Mouse (Mus musculus) hindbrain, postnatal 0 days (tissue): ENCODE results near the gene Chrna1. TPM values are rescaled to one million over a fixed set of nuclear protein-coding genes. Genes with fewer than 3 reads are reported as not detected.
A peak's percentile ranks its signal among the peaks of the same experiment; 100 is the strongest.

ENCODE experiments used
- ATAC-seq: fragments of 200-750 bp; cut with Nextera tagmentation; 2 replicates; pipeline ENCODE4 v1.8.0; 2017; ENCODE audit warnings: mild to moderate bottlenecking, moderate TSS enrichment, moderate library complexity
- DNase-seq: peaks from one replicate; pipeline ENCODE4 v3.0.0-alpha.2; 2015; ENCODE audit warnings: low spot score
- H3K27ac ChIP-seq: fragments of 300-500 bp; sonication (generic); 2 replicates; pipeline ENCODE4 v1.5.1; 2014; ENCODE audit warnings: mild to moderate bottlenecking
- H3K27me3 ChIP-seq: fragments of 300-500 bp; sonication (generic); 2 replicates; pipeline ENCODE4 v1.6.1; 2014; ENCODE audit warnings: low read length, mixed read lengths; ENCODE audit not compliant: insufficient read depth
- H3K36me3 ChIP-seq: fragments of 300-500 bp; sonication (generic); 2 replicates; pipeline ENCODE4 v1.6.1; 2014; ENCODE audit warnings: low read length, mixed read lengths; ENCODE audit not compliant: insufficient read depth
- H3K4me1 ChIP-seq: fragments of 300-500 bp; sonication (generic); 2 replicates; pipeline ENCODE4 v1.6.1; 2014; ENCODE audit warnings: antibody characterized with exemption, low read length, mixed read lengths; ENCODE audit not compliant: insufficient read depth
- H3K4me2 ChIP-seq: fragments of 300-500 bp; sonication (generic); 2 replicates; pipeline ENCODE4 v1.6.1; 2014; ENCODE audit warnings: low read depth, mild to moderate bottlenecking, low read length, moderate library complexity, mixed read lengths
- H3K4me3 ChIP-seq: fragments of 300-500 bp; sonication (generic); 2 replicates; pipeline ENCODE4 v1.5.1; 2014; ENCODE audit warnings: low read length
- H3K9ac ChIP-seq: fragments of 300-500 bp; sonication (generic); replicated peaks from 2 replicates; pipeline ENCODE4 v1.6.1; 2014; ENCODE audit warnings: mild to moderate bottlenecking, low read length, moderate library complexity, mixed read lengths
- H3K9me3 ChIP-seq: fragments of 300-500 bp; sonication (generic); 2 replicates; pipeline ENCODE4 v1.6.1; 2016; ENCODE audit warnings: low read length, mixed read lengths
- CTCF ChIP-seq: IDR thresholded peaks from 2 replicates; pipeline ENCODE4 v1.5.1; 2016; ENCODE audit warnings: antibody characterized with exemption, control low read depth, low read depth
- whole genome bisulfite sequencing: fragments of 180-500 bp; shearing (Covaris S2); extraction: QIAGEN DNeasy Blood & Tissue Kit; methylation state at CpG from one replicate; pipeline ENCODE4 v1.1.7; 2014; 5-methylcytosine and 5-hydroxymethylcytosine counted together
- polyA plus RNA-seq: library from polyadenylated mRNA; unstranded; fragments of >200 nt; fragmentation: Nextera tagmentation; extraction: Ambion mirVana; gene quantifications from 2 replicates; pipeline ENCODE4 v1.2.1, GENCODE M21; 2015
- total RNA-seq: library from RNA; depleted of rRNA; stranded (reverse); fragments of >200 nt; gene quantifications from 2 replicates; pipeline ENCODE4 v1.2.3, GENCODE M21; 2014

The Chrna1 gene
- total and polyA plus RNA-seq, 2 experiments from 2014 or later, result 0.15 TPM; not detected in 1

- Histone ChIP-seq H3K4me1 (no peaks in the 10 kb centered on the region), H3K4me2 (peak overlapping the region; percentile 55), H3K27me3 (no peaks in the 10 kb centered on the region), H3K36me3 (no peaks in the 10 kb centered on the region), H3K9ac (peak overlapping the region; percentile 18), H3K27ac (peak overlapping the region; percentile 71), H3K4me3 (peak overlapping the region; percentile 23), H3K9me3 (no peaks in the 10 kb centered on the region)
- WGBS, result 11% methylated on average over 23 of the region's 23 CpGs
- peak; percentile 96 for DNase-seq
- peak; percentile 95 for ATAC-seq
- TF ChIP-seq CTCF, result peak; percentile 97
Measured at GRCm38 (mm10) chr2:73572539-73573372, 7.4 kb downstream of the Chrna1 start.

GRCm38 (mm10) chr2:73571901-73572300 lies 8.2 kb downstream of the Chrna1 start:
- H3K27ac ChIP-seq, result no peak overlapping the region
- no peaks in the 10 kb centered on the region for H3K4me1 ChIP-seq
- H3K4me2 ChIP-seq, result no peak overlapping the region
- ATAC-seq (no peak), DNase-seq (no peak)
- H3K4me3 ChIP-seq, result no peak overlapping the region
- H3K9ac ChIP-seq, result no peak overlapping the region
- H3K36me3 ChIP-seq, result no peaks in the 10 kb centered on the region
- TF ChIP-seq CTCF, result no peak
- no peaks in the 10 kb centered on the region for H3K27me3 ChIP-seq
- no peaks in the 10 kb centered on the region for H3K9me3 ChIP-seq
- 68% methylated on average over 6 of the region's 6 CpGs for WGBS

DNA sequence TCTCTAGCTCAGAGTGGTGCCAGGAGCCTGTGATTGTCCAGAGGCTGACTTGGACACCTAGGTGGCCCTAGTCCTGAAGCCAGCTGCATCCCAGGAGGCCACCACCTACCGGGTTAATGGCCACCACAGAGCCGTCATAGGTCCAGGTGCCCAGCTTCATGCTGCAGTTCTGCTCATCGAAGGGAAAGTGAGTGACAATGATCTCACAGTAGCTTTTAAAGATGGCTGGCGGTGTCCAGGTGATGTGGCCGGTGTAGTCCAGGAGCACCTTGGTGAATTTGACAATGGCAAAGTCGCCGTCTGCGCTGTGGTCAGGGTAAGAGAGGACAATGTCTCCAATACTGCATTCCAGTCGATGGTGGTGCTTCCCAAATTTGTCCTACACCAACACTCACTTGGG lies 8.8 kb downstream of the Chrna1 start:
- WGBS, result 95% methylated on average over 9 of the region's 9 CpGs

DNA sequence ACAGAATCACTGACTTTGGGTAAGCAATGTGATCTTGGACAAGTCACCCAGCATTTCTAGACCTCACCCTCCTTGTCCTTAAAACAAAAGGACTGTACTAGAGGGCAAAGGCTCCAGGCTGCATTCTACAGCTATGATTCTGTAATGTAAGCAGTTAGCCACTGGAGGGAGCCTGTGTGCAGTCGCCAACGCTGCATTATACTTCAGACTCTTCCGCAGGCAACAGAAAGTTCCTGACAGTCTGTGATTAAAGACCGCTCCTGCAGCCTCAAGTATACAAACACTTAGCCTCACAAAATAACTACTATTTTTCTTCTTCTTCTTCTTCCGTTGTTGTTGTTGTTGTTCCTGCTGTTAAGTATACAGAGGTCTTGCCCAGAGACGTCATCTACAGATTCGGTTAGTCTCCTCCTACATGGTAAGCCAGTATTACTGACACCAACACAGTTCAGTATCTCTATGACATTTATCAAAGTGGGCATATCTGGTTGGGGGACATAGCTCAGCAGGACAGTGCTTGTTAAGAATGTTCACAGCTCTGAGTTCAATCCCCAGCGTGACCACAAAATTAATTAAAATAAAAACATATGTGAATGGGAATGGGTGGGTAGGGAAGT lies 13.0 kb downstream of the Chrna1 start:
- no peak overlapping the region for H3K9ac ChIP-seq
- WGBS, result 18% methylated on average over 8 of the region's 8 CpGs
- ATAC-seq (peak; percentile 62), DNase-seq (peak; percentile 88)
- H3K36me3 ChIP-seq, result no peaks in the 10 kb centered on the region
- H3K4me2 ChIP-seq, result peak overlapping the region; percentile 45
- no peaks in the 10 kb centered on the region for H3K9me3 ChIP-seq
- no peak overlapping the region for H3K27ac ChIP-seq
- 0 out of 2 replicates have a peak overlapping the region, but pooled peaks have one; percentile 7 for H3K4me3 ChIP-seq
- TF ChIP-seq CTCF, result peak; percentile 88
- H3K27me3 ChIP-seq, result no peaks in the 10 kb centered on the region
- no peaks in the 10 kb centered on the region for H3K4me1 ChIP-seq

More for the DNA sequence above, 8.8 kb downstream of the Chrna1 start:
- H3K27ac ChIP-seq, result no peak overlapping the region
- H3K9ac ChIP-seq, result no peak overlapping the region
- no peak overlapping the region for H3K4me3 ChIP-seq
- no peaks in the 10 kb centered on the region for H3K4me1 ChIP-seq
- H3K27me3 ChIP-seq, result no peaks in the 10 kb centered on the region
- H3K4me2 ChIP-seq, result no peak overlapping the region
- no peak for ATAC-seq
- TF ChIP-seq CTCF, result no peak
- no peaks in the 10 kb centered on the region for H3K36me3 ChIP-seq
- DNase-seq, result no peak
- H3K9me3 ChIP-seq, result no peaks in the 10 kb centered on the region

DNA sequence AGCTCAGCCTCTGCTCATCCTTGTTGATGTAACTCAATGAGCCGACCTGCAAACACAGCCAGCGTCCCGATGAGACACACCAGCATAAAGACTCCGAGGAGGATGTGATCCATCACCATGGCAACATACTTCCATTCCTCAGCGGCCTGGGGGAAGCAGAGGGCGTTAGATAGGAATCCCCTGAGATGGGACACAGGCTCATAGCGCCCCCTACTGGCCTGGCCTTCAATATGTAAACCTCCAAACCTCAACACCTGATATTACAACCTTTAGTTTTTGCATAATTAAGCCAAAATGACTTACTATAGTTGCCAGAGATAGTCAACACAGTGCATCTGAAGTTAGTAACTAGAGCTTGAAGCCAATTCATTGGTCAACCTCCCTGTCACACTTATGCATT lies 14.0 kb downstream of the Chrna1 start:
- Histone ChIP-seq H3K36me3 (no peaks in the 10 kb centered on the region), H3K9ac (no peak overlapping the region), H3K27me3 (no peaks in the 10 kb centered on the region), H3K27ac (no peak overlapping the region), H3K4me3 (no peak overlapping the region), H3K9me3 (no peaks in the 10 kb centered on the region), H3K4me2 (no peak overlapping the region), H3K4me1 (peaks cover 2% of the 10 kb centered on the region; the same call in 1 of the 2 replicates)
- ATAC-seq (peak; percentile 31; the same call in 1 of the 2 replicates), DNase-seq (peak; percentile 66)
- WGBS, result 4% methylated on average over 7 of the region's 7 CpGs
- TF ChIP-seq CTCF, result peak; percentile 65

- 77% methylated on average over 7 of the region's 7 CpGs for WGBS
- H3K4me1 ChIP-seq, result peaks cover 2% of the 10 kb centered on the region; the same call in 1 of the 2 replicates
- no peak overlapping the region for H3K4me3 ChIP-seq
- ATAC-seq (no peak), DNase-seq (no peak)
- H3K9me3 ChIP-seq, result no peaks in the 10 kb centered on the region
- H3K4me2 ChIP-seq, result no peak overlapping the region
- H3K27me3 ChIP-seq, result no peaks in the 10 kb centered on the region
- H3K27ac ChIP-seq, result no peak overlapping the region
- no peak overlapping the region for H3K9ac ChIP-seq
- no peaks in the 10 kb centered on the region for H3K36me3 ChIP-seq
- TF ChIP-seq CTCF, result no peak
Measured at GRCm38 (mm10) chr2:73563690-73564089, 16.4 kb downstream of the Chrna1 start.

- Histone ChIP-seq H3K27ac (no peak overlapping the region), H3K4me3 (no peak overlapping the region), H3K9me3 (no peaks in the 10 kb centered on the region), H3K4me2 (no peak overlapping the region), H3K27me3 (no peaks in the 10 kb centered on the region), H3K36me3 (no peaks in the 10 kb centered on the region), H3K4me1 (peaks cover 2% of the 10 kb centered on the region; the same call in 1 of the 2 replicates), H3K9ac (no peak overlapping the region)
- no peak for TF ChIP-seq CTCF
- WGBS, result 92% methylated on average over 9 of the region's 9 CpGs
- DNase-seq, result no peak
- no peak for ATAC-seq
Measured at GRCm38 (mm10) chr2:73562656-73563055, 17.5 kb downstream of the Chrna1 start.
